Mouse (Mus musculus): ENCODE measurements around the gene Gm30083. TPM values are rescaled to one million over a fixed set of nuclear protein-coding genes. Genes with fewer than 3 reads are reported as not detected.

Gm30083 gene
- polyA plus RNA-seq (2015; fragmentation: Nextera tagmentation; extraction: Ambion mirVana): not detected in 2 replicates

DNA sequence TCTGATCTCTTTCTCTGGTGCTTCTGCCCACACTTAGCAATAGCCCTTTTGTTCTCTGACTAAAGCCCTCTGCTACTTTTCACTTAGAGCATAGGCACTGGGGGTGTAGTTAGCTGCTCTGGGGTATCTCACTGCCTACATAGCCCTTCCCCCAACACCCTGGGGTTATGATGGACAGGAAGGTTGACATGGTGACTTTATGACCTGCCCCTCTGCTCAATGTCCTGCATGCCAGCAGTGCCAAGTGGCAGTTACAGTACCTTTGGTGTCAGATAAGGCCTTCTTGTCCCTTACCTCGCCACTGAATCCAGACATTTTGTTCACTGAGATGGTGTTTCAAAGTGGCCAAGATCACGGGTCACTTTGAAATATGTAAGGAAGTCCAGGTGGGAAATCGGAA, at the start of gene Gm30083:
Gene Gm30083, minus strand, starts transcription at position 120 of the 400 bp plus-strand sequence.
- H3K4me2 ChIP-seq: no peak within 1 kb of the TSS
- H3K4me3 ChIP-seq: no peak within 1 kb of the TSS
- no peaks in the 10 kb centered on the region for H3K4me1 ChIP-seq (replicated peaks)
- no peaks in the 10 kb centered on the region for H3K9me3 ChIP-seq
- no peak within 1 kb of the TSS for H3K9ac ChIP-seq
- ATAC-seq (ENCODE audit: low read depth): no peak
- 86% methylated on average over 3 of the region's 3 CpGs for WGBS
- no peaks in the 10 kb centered on the region for H3K36me3 ChIP-seq
- no peaks in the 10 kb centered on the region for H3K27me3 ChIP-seq
- no peak within 1 kb of the TSS for H3K27ac ChIP-seq (replicated peaks)

DNA sequence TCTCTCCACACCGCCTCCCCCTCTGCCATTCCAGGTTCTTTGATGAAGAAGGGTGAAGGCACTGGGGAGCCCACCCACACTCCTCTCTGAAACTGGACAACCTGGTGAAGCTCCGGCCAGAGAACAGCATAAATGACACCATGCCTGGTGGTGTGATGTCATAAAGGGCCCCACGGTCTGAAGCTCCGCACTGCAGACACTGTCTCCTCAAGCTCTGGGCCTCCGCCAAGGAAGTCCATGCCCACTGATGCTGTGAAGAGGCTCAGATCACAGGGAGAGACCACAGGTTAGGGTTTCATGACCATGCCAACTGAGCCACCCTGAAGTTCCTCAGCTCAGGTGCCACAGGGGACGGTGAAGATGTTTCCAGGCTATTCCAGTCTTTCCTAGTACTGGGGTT, 37.5 kb upstream of the Gm30083 start, which contains the start of gene Antxrl:
Gene Antxrl, plus strand, starts transcription at position 192 of the 400 bp plus-strand sequence.
- H3K4me2 ChIP-seq: no peak within 1 kb of the TSS
- ATAC-seq (ENCODE audit: low read depth): no peak
- H3K4me1 ChIP-seq (replicated peaks): no peaks in the 10 kb centered on the region
- H3K4me3 ChIP-seq: no peak within 1 kb of the TSS
- no peak within 1 kb of the TSS for H3K27ac ChIP-seq (replicated peaks)
- 89% methylated on average over 6 of the region's 6 CpGs for WGBS
- H3K9me3 ChIP-seq: no peaks in the 10 kb centered on the region
- H3K36me3 ChIP-seq: no peaks in the 10 kb centered on the region
- H3K9ac ChIP-seq: no peak within 1 kb of the TSS
- no peaks in the 10 kb centered on the region for H3K27me3 ChIP-seq

DNA sequence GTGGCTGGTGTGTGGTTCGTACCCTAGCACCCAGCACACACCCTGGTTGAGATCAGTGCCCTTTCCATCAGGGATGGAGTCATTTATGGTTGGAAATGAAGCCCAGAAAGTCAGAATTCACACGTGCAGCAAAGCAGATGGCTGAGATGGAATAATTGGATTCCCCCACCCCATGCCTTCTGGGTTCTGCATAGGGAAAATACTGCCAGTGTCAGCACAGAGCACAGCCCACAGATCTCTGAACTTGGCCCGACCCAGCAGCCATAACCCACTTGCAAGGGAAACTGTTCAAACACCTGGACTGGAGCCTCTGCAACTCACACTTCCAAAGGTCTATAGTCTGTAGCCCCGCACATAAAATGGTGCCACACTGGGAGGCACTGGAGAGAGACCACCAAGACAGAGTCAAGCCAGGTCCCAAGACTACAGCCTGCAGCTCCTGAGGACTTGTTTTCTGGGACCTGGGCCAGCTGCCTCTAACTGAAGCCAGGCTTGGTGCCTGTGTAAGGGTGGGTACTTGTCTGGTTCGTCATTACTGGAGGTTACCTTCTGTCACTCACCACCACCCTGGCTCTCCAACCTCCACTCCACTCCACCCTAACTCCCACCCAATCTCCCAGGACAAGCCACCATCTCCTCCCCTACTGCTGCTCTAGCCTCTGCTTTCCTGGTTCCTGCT, 35.3 kb upstream of the Gm30083 start:
- Histone ChIP-seq H3K4me2 (no peak overlapping the region), H3K36me3 (no peaks in the 10 kb centered on the region), H3K9ac (no peak overlapping the region), H3K27ac (replicated peaks) (no peak overlapping the region), H3K9me3 (no peaks in the 10 kb centered on the region), H3K4me1 (replicated peaks) (no peaks in the 10 kb centered on the region), H3K4me3 (no peak overlapping the region), H3K27me3 (no peaks in the 10 kb centered on the region)
- ATAC-seq (ENCODE audit: low read depth): no peak
- WGBS: 75% methylated on average over 5 of the region's 5 CpGs

- H3K9ac ChIP-seq: no peak overlapping the region
- no peaks in the 10 kb centered on the region for H3K36me3 ChIP-seq
- no peak overlapping the region for H3K4me3 ChIP-seq
- WGBS: 76% methylated on average over 3 of the region's 3 CpGs
- H3K27me3 ChIP-seq: no peaks in the 10 kb centered on the region
- no peaks in the 10 kb centered on the region for H3K9me3 ChIP-seq
- no peak for ATAC-seq (ENCODE audit: low read depth)
- H3K4me2 ChIP-seq: no peak overlapping the region
- no peaks in the 10 kb centered on the region for H3K4me1 ChIP-seq (replicated peaks)
- H3K27ac ChIP-seq (replicated peaks): no peak overlapping the region
Observed at GRCm38 (mm10) chr14:34043341-34043740, 28.4 kb upstream of the Gm30083 start.

DNA sequence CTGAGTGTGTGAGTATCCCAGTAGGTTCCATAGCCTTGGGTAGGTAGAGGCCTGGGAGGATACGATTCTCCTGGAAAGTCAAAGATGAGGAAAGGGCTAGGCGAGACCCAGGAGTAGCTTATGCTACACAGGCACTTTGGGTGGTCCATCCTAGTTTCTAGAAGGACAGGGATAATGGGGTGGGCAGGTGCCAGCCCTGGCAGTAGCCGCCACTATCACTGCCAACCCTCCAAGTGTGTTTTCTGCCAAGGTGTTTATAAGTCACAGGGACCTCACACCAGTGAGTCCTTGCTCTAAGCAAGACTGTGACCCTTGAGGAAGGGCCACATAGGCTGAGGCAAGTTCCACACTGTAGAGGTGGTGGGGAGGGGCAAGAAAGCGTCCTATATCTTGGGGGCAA, 26.3 kb upstream of the Gm30083 start:
- H3K27ac ChIP-seq (replicated peaks): no peak overlapping the region
- ATAC-seq (ENCODE audit: low read depth): no peak
- H3K4me2 ChIP-seq: no peak overlapping the region
- H3K4me3 ChIP-seq: no peak overlapping the region
- no peaks in the 10 kb centered on the region for H3K27me3 ChIP-seq
- WGBS: 88% methylated on average over 4 of the region's 4 CpGs
- no peaks in the 10 kb centered on the region for H3K9me3 ChIP-seq
- H3K4me1 ChIP-seq (replicated peaks): no peaks in the 10 kb centered on the region
- H3K36me3 ChIP-seq: no peaks in the 10 kb centered on the region
- no peak overlapping the region for H3K9ac ChIP-seq

- no peaks in the 10 kb centered on the region for H3K9me3 ChIP-seq
- 88% methylated on average over 8 of the region's 8 CpGs for WGBS
- no peaks in the 10 kb centered on the region for H3K4me1 ChIP-seq (replicated peaks)
- H3K27ac ChIP-seq (replicated peaks): no peak overlapping the region
- H3K9ac ChIP-seq: no peak overlapping the region
- no peaks in the 10 kb centered on the region for H3K36me3 ChIP-seq
- H3K4me2 ChIP-seq: no peak overlapping the region
- no peak overlapping the region for H3K4me3 ChIP-seq
- no peaks in the 10 kb centered on the region for H3K27me3 ChIP-seq
- ATAC-seq (ENCODE audit: low read depth): no peak
Observed at GRCm38 (mm10) chr14:34033841-34034610, 19.0 kb upstream of the Gm30083 start.

DNA sequence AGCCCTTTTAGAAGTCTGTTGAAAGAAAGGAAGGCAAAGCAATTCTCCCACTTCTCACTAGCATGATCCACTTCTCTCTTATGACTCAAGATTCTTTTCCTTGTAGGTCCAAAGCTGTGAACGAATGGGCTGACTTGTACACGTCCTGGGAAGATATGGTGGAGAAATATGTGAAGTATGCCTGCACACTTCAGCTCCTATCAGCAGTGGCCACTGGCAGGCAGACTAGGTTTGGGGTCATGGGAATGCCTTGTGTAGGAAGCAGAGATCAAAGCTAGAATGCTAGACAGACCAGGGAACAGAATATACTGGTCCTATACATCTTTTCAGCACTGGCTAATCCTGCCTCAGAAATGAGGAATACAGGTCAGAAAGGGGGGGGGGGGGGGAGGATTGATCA, 11.7 kb upstream of the Gm30083 start:
- WGBS: 75% methylated on average over 2 of the region's 2 CpGs
- no peak overlapping the region for H3K4me3 ChIP-seq
- no peak overlapping the region for H3K27ac ChIP-seq (replicated peaks)
- H3K4me1 ChIP-seq (replicated peaks): no peaks in the 10 kb centered on the region
- H3K4me2 ChIP-seq: no peak overlapping the region
- no peaks in the 10 kb centered on the region for H3K27me3 ChIP-seq
- no peaks in the 10 kb centered on the region for H3K36me3 ChIP-seq
- H3K9me3 ChIP-seq: peaks cover 11% of the 10 kb centered on the region
- ATAC-seq (ENCODE audit: low read depth): no peak
- H3K9ac ChIP-seq: no peak overlapping the region

DNA sequence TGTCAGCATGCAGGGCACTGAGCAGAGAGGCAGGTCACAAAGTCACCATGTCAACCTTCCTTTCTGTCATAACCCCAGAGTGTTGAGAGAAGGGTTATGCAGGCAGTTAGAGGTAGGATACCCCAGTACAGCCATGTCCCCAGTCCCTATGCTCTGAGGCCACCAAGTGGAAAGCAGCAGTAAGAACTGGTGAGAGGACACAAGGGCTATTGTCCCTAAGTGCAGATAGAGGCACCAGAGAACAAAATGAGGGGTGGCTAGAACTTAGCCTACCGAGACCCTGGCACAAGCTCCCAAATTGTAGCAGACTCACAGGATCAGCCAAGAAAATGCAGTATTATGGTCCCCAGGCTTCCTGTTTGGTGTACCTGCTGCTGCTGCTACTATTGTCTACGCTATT, 2.0 kb upstream of the Gm30083 start:
- H3K27ac ChIP-seq (replicated peaks): no peak overlapping the region
- no peak overlapping the region for H3K4me2 ChIP-seq
- 85% methylated on average over 2 of the region's 2 CpGs for WGBS
- no peaks in the 10 kb centered on the region for H3K36me3 ChIP-seq
- no peaks in the 10 kb centered on the region for H3K9me3 ChIP-seq
- ATAC-seq (ENCODE audit: low read depth): no peak
- no peaks in the 10 kb centered on the region for H3K4me1 ChIP-seq (replicated peaks)
- H3K27me3 ChIP-seq: no peaks in the 10 kb centered on the region
- no peak overlapping the region for H3K9ac ChIP-seq
- H3K4me3 ChIP-seq: no peak overlapping the region

DNA sequence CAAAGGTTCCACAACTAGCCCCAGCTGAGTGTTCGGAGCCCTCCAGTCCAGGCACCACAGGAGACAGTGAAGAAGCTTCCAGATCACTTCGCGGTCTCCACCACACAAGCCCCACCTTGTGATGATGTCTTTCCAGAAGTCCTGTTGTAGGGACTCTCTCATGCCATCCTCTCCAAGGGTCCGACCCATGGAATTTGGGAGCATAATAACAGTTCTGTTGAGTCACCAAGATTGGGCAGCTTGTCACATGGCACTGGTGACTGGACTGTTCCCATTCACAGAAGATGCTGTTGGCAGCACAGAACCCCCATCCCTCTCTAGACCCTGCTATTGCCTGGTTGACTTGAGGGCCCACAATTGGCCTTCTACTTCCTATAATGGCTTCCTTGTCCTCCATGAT, 1.4 kb upstream of the Gm30083 start, which contains the start of gene Gm5460:
Gene Gm5460, plus strand, starts transcription at position 378 of the 400 bp plus-strand sequence.
- H3K4me2 ChIP-seq: no peak within 1 kb of the TSS
- H3K27ac ChIP-seq (replicated peaks): no peak within 1 kb of the TSS
- H3K36me3 ChIP-seq: no peaks in the 10 kb centered on the region
- no peaks in the 10 kb centered on the region for H3K27me3 ChIP-seq
- no peak within 1 kb of the TSS for H3K9ac ChIP-seq
- ATAC-seq (ENCODE audit: low read depth): no peak
- no peaks in the 10 kb centered on the region for H3K4me1 ChIP-seq (replicated peaks)
- no peak within 1 kb of the TSS for H3K4me3 ChIP-seq
- H3K9me3 ChIP-seq: no peaks in the 10 kb centered on the region
- 90% methylated on average over 4 of the region's 4 CpGs for WGBS

DNA sequence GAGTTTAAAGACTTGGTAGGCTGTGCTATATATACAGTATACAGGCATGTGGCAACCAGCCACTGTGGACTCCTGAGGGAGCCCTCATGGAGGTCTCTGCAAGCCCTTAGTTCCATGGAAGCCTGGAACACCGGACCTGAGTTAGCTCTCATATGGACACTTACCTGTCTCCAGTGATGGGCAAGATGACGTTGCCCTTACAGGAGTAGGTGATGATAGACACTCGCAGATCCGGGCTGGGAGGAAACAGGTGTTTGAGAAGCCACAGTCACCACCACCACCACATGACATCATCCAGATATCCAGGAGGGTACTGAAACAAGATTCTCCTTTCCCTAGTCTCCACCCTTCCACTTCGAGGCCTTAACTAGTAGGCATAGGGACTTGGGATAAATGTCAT, 12.6 kb downstream of the Gm30083 start:
- Histone ChIP-seq H3K4me3 (no peak overlapping the region), H3K36me3 (no peaks in the 10 kb centered on the region), H3K4me1 (replicated peaks) (no peaks in the 10 kb centered on the region), H3K27me3 (no peaks in the 10 kb centered on the region), H3K27ac (replicated peaks) (no peak overlapping the region), H3K4me2 (no peak overlapping the region), H3K9me3 (no peaks in the 10 kb centered on the region), H3K9ac (no peak overlapping the region)
- no peak for ATAC-seq (ENCODE audit: low read depth)
- WGBS: 88% methylated on average over 5 of the region's 5 CpGs

DNA sequence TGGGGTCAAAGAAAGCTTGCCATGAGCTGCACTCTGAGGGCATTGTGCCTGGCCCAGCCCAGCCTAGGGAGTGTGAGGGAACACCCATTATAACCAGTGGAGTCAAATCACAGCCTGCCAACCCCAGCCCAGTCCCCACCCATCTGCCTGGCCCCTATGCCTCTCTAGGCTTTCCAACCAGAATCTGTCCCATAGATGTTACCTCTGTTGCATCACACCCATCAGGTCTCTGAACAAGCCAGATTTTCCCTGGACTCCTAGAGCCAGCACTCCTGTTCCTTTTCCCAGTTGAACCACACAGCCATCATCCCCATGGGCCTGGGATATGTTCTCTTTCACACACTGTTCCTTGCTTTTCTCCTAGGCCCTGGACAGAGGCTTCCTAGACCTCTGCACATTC, 13.5 kb downstream of the Gm30083 start:
- H3K9me3 ChIP-seq: no peaks in the 10 kb centered on the region
- no peak overlapping the region for H3K4me3 ChIP-seq
- H3K4me1 ChIP-seq (replicated peaks): no peaks in the 10 kb centered on the region
- H3K9ac ChIP-seq: no peak overlapping the region
- no peak overlapping the region for H3K4me2 ChIP-seq
- H3K27me3 ChIP-seq: no peaks in the 10 kb centered on the region
- no peaks in the 10 kb centered on the region for H3K36me3 ChIP-seq
- no peak for ATAC-seq (ENCODE audit: low read depth)
- H3K27ac ChIP-seq (replicated peaks): no peak overlapping the region

DNA sequence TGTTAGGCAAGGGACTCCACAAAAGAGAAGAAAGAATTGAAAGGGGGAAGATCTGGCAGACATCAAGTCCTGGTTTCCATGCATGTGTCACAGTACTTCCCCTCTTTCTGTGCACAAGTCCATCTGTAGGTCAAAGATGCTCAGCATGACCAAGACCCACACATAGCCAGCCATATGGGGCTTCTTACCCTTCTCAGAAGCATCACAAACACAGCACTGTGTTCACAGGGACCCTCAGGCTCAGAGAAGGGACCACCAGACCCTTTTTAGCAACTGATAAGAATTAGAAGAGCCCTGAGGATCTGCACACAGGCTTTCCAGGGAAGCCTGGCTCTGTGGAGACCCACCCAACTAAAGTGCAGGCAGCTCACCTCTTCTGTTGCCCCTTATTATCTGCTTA, 14.9 kb downstream of the Gm30083 start:
- ATAC-seq (ENCODE audit: low read depth): no peak
- Histone ChIP-seq H3K4me3 (no peak overlapping the region), H3K27ac (replicated peaks) (no peak overlapping the region), H3K27me3 (no peaks in the 10 kb centered on the region), H3K4me1 (replicated peaks) (no peaks in the 10 kb centered on the region), H3K4me2 (no peak overlapping the region), H3K36me3 (no peaks in the 10 kb centered on the region), H3K9ac (no peak overlapping the region), H3K9me3 (no peaks in the 10 kb centered on the region)

Data from neural tube, embryonic 13.5 days (tissue).